Mouse (Mus musculus) kidney, postnatal 0 days (tissue): ENCODE results near the gene Zfhx2. TPM values are rescaled to one million over a fixed set of nuclear protein-coding genes. Genes with fewer than 3 reads are reported as not detected.
"Not testable (repeated sequence)": the region's sequence is repeated elsewhere in the genome, so short reads cannot be mapped to it uniquely, and the experiment has no call there.

Source experiments
- ATAC-seq: fragments of 200-750 bp; cut with Nextera tagmentation; replicated peaks from 2 replicates; pipeline ENCODE4 v1.8.0; 2017; ENCODE audit warnings: low read depth, moderate number of reproducible peaks, moderate TSS enrichment, moderate library complexity; ENCODE audit not compliant: low FRiP score
- DNase-seq: peaks from one replicate; pipeline ENCODE4 v3.0.0-alpha.2; 2016; ENCODE audit warnings: low spot score
- H3K27ac ChIP-seq: fragments of 300-500 bp; sonication (generic); 2 replicates; pipeline ENCODE4 v1.5.1; 2014; ENCODE audit warnings: mild to moderate bottlenecking
- H3K27me3 ChIP-seq: fragments of 300-500 bp; sonication (generic); 2 replicates; pipeline ENCODE4 v1.6.1; 2014; ENCODE audit warnings: low read length, mixed read lengths; ENCODE audit not compliant: insufficient read depth
- H3K36me3 ChIP-seq: fragments of 300-500 bp; sonication (generic); 2 replicates; pipeline ENCODE4 v1.6.1; 2014; ENCODE audit warnings: low read length, mixed read lengths; ENCODE audit not compliant: insufficient read depth
- H3K4me1 ChIP-seq: fragments of 300-500 bp; sonication (generic); replicated peaks from 2 replicates; pipeline ENCODE4 v1.6.1; 2014; ENCODE audit warnings: antibody characterized with exemption, low read length, mixed read lengths; ENCODE audit not compliant: insufficient read depth
- H3K4me2 ChIP-seq: fragments of 300-500 bp; sonication (generic); 2 replicates; pipeline ENCODE4 v1.6.1; 2014; ENCODE audit warnings: mild to moderate bottlenecking, low read length, moderate library complexity, mixed read lengths
- H3K4me3 ChIP-seq: fragments of 300-500 bp; sonication (generic); replicated peaks from 2 replicates; pipeline ENCODE4 v1.5.1; 2014; ENCODE audit warnings: low read depth, low read length
- H3K9ac ChIP-seq: fragments of 300-500 bp; sonication (generic); 2 replicates; pipeline ENCODE4 v1.6.1; 2014; ENCODE audit warnings: low read depth, low read length
- H3K9me3 ChIP-seq: fragments of 300-500 bp; sonication (generic); replicated peaks from 2 replicates; pipeline ENCODE4 v1.6.1; 2016; ENCODE audit warnings: low read length, inconsistent platforms, mixed read lengths
- CTCF ChIP-seq: IDR thresholded peaks from 2 replicates; pipeline ENCODE4 v1.5.1; 2016; ENCODE audit warnings: antibody characterized with exemption, low read depth, mild to moderate bottlenecking, moderate library complexity
- WGBS: fragments of 180-500 bp; shearing (Covaris S2); extraction: QIAGEN DNeasy Blood & Tissue Kit; methylation state at CpG from one replicate; pipeline ENCODE4 v1.1.7; 2014; 5-methylcytosine and 5-hydroxymethylcytosine counted together
- polyA plus RNA-seq: library from polyadenylated mRNA; unstranded; fragments of >200 nt; fragmentation: Nextera tagmentation; extraction: Ambion mirVana; gene quantifications from 2 replicates; pipeline ENCODE4 v1.2.1, GENCODE M21; 2015

The Zfhx2 gene
- polyA plus RNA-seq, 1 experiment from 2014 or later = 2.0 TPM

- H3K9me3 ChIP-seq = no peaks in the 10 kb centered on the region
- no peak overlapping the region for H3K27ac ChIP-seq
- 78% methylated on average over 9 of the region's 9 CpGs for WGBS
- ATAC-seq (no peak), DNase-seq (no peak)
- no peak overlapping the region for H3K9ac ChIP-seq
- no peak for TF ChIP-seq CTCF
- H3K4me2 ChIP-seq = no peak overlapping the region
- H3K4me3 ChIP-seq = no peak overlapping the region
- H3K36me3 ChIP-seq = no peaks in the 10 kb centered on the region
- H3K27me3 ChIP-seq = no peaks in the 10 kb centered on the region
- no peaks in the 10 kb centered on the region for H3K4me1 ChIP-seq
These were observed 39.6 kb downstream of the Zfhx2 start for GRCm38 (mm10) chr14:55052496-55052895.

GRCm38 (mm10) chr14:55047971-55048531 is 44.1 kb downstream of the Zfhx2 start:
- ATAC-seq = no peak
- no peak overlapping the region for H3K27ac ChIP-seq
- no peaks in the 10 kb centered on the region for H3K9me3 ChIP-seq
- H3K9ac ChIP-seq = no peak overlapping the region
- H3K4me3 ChIP-seq = no peak overlapping the region
- H3K4me1 ChIP-seq = no peaks in the 10 kb centered on the region
- H3K27me3 ChIP-seq = no peaks in the 10 kb centered on the region
- TF ChIP-seq CTCF = no peak
- no peaks in the 10 kb centered on the region for H3K36me3 ChIP-seq
- WGBS = 75% methylated on average over 2 of the region's 2 CpGs
- no peak overlapping the region for H3K4me2 ChIP-seq
- DNase-seq = no peak

- not testable (repeated sequence) for H3K27ac ChIP-seq, DNase-seq, H3K4me3 ChIP-seq, H3K4me1 ChIP-seq, H3K9ac ChIP-seq, H3K36me3 ChIP-seq, H3K4me2 ChIP-seq, H3K9me3 ChIP-seq, ATAC-seq, H3K27me3 ChIP-seq
- WGBS = 86% methylated on average over 1 of the region's 2 CpGs
These were observed 48.4 kb downstream of the Zfhx2 start for GRCm38 (mm10) chr14:55043694-55044093.

- Histone ChIP-seq H3K27me3 (no peaks in the 10 kb centered on the region), H3K4me1 (0 out of 2 replicates have a peak, but pooled peaks cover 6% of the 10 kb centered on the region), H3K9ac (no peak overlapping the region), H3K36me3 (no peaks in the 10 kb centered on the region), H3K4me3 (no peak overlapping the region), H3K9me3 (no peaks in the 10 kb centered on the region), H3K4me2 (no peak overlapping the region), H3K27ac (no peak overlapping the region)
- WGBS = 47% methylated on average over 19 of the region's 19 CpGs
- no peak for TF ChIP-seq CTCF
- ATAC-seq (no peak), DNase-seq (no peak)
These were observed 59.4 kb downstream of the Zfhx2 start for GRCm38 (mm10) chr14:55032695-55033225.

- Histone ChIP-seq H3K4me3 (no peak overlapping the region), H3K27ac (no peak overlapping the region), H3K27me3 (no peaks in the 10 kb centered on the region), H3K9me3 (no peaks in the 10 kb centered on the region), H3K4me2 (no peak overlapping the region), H3K4me1 (0 out of 2 replicates have a peak, but pooled peaks cover 6% of the 10 kb centered on the region), H3K9ac (no peak overlapping the region), H3K36me3 (peaks cover 6% of the 10 kb centered on the region; the same call in 1 of the 2 replicates)
- TF ChIP-seq CTCF = peak; percentile 53
- DNase-seq (peak; percentile 44), ATAC-seq (no peak)
- WGBS = 13% methylated on average over 11 of the region's 11 CpGs
These were observed 63.0 kb downstream of the Zfhx2 start for GRCm38 (mm10) chr14:55029034-55029698.

- TF ChIP-seq CTCF = no peak
- 0 out of 2 replicates have a peak, but pooled peaks cover 6% of the 10 kb centered on the region for H3K4me1 ChIP-seq
- no peak for ATAC-seq
- no peak overlapping the region for H3K9ac ChIP-seq
- no peak overlapping the region for H3K27ac ChIP-seq
- no peaks in the 10 kb centered on the region for H3K9me3 ChIP-seq
- no peaks in the 10 kb centered on the region for H3K27me3 ChIP-seq
- peaks cover 6% of the 10 kb centered on the region; the same call in 1 of the 2 replicates for H3K36me3 ChIP-seq
- no peak overlapping the region for H3K4me2 ChIP-seq
- WGBS = 23% methylated on average over 5 of the region's 5 CpGs
- no peak overlapping the region for H3K4me3 ChIP-seq
- no peak for DNase-seq
These were observed 63.7 kb downstream of the Zfhx2 start for GRCm38 (mm10) chr14:55028333-55028835.
